Mouse (Mus musculus) spleen, postnatal 4 days (tissue): Measurements from ENCODE around the gene Gm8247.
A peak's percentile ranks its signal among the peaks of the same experiment; 100 is the strongest.
"Not testable (repeated sequence)": the region's sequence is repeated elsewhere in the genome, so short reads cannot be mapped to it uniquely, and the experiment has no call there.

Experiments
- DNase-seq, 2 experiments: peaks; one replicate each; pipeline ENCODE4 v3.0.0; 2022; ENCODE audit warnings: low spot score in 2 of 2

The Gm8247 gene

GRCm38 (mm10) chr14:44582853-44583252 lies at the start of gene Gm8247:
Gene Gm8247 (plus strand): TSS chr14:44583153.
- DNase-seq = not testable (repeated sequence)

GRCm38 (mm10) chr14:44547961-44548360 lies 35.0 kb upstream of the Gm8247 start:
- DNase-seq = not testable (repeated sequence)

GRCm38 (mm10) chr14:44591765-44592164 lies 8.8 kb downstream of the Gm8247 start:
- DNase-seq = peak; percentile 9 to 56

GRCm38 (mm10) chr14:44627737-44628136 lies 44.8 kb downstream of the Gm8247 start, which contains the start of gene Gm5624:
Gene Gm5624 (minus strand): TSS chr14:44627938.
- not testable (repeated sequence) for DNase-seq
